Mouse (Mus musculus) lung, embryonic 16.5 days (tissue): ENCODE results near the gene Tsc22d4. TPM values are rescaled to one million over a fixed set of nuclear protein-coding genes. Genes with fewer than 3 reads are reported as not detected.
"Not testable (repeated sequence)": the region's sequence is repeated elsewhere in the genome, so short reads cannot be mapped to it uniquely, and the experiment has no call there.

ENCODE experiments used
- ATAC-seq: fragments of 200-750 bp; cut with Nextera tagmentation; 2 replicates; pipeline ENCODE4 v1.8.0; 2017; ENCODE audit warnings: low read depth, mild to moderate bottlenecking, moderate library complexity
- H3K27ac ChIP-seq: fragments of 300-500 bp; sonication (generic); 2 replicates; pipeline ENCODE4 v1.5.1; 2014; ENCODE audit warnings: mild to moderate bottlenecking, control low read depth, low read length
- H3K27me3 ChIP-seq: fragments of 300-500 bp; sonication (generic); 2 replicates; pipeline ENCODE4 v1.6.1; 2014; ENCODE audit warnings: low read depth, low read length, mixed read lengths; ENCODE audit not compliant: control insufficient read depth, insufficient read depth
- H3K36me3 ChIP-seq: fragments of 300-500 bp; sonication (generic); 2 replicates; pipeline ENCODE4 v1.6.1; 2014; ENCODE audit warnings: low read length; ENCODE audit not compliant: control insufficient read depth, insufficient read depth
- H3K4me1 ChIP-seq: fragments of 300-500 bp; sonication (generic); replicated peaks from 2 replicates; pipeline ENCODE4 v1.6.1; 2014; ENCODE audit warnings: low read length, mixed read lengths; ENCODE audit not compliant: control insufficient read depth, insufficient read depth
- H3K4me2 ChIP-seq: fragments of 300-500 bp; sonication (generic); 2 replicates; pipeline ENCODE4 v1.6.1; 2014; ENCODE audit warnings: low read depth, low read length, control low read depth
- H3K4me3 ChIP-seq: fragments of 300-500 bp; sonication (generic); 2 replicates; pipeline ENCODE4 v1.5.1; 2014; ENCODE audit warnings: mild to moderate bottlenecking, low read length, control low read depth
- H3K9ac ChIP-seq: fragments of 300-500 bp; sonication (generic); 2 replicates; pipeline ENCODE4 v1.6.1; 2014; ENCODE audit warnings: low read length, control low read depth
- H3K9me3 ChIP-seq: fragments of 300-500 bp; sonication (generic); 2 replicates; pipeline ENCODE4 v1.6.1; 2016; ENCODE audit warnings: low read length; ENCODE audit not compliant: control insufficient read depth
- WGBS: fragments of 180-500 bp; shearing (Covaris S2); extraction: QIAGEN DNeasy Blood & Tissue Kit; methylation state at CpG from one replicate; pipeline ENCODE4 v1.1.7; 2014; 5-methylcytosine and 5-hydroxymethylcytosine counted together
- polyA plus RNA-seq: library from polyadenylated mRNA; unstranded; fragments of >200 nt; fragmentation: Nextera tagmentation; extraction: Ambion mirVana; gene quantifications from 2 replicates; pipeline ENCODE4 v1.2.1, GENCODE M21; 2015

Gene Tsc22d4
- polyA plus RNA-seq, 1 experiment from 2014 or later, result 140 TPM

- Histone ChIP-seq H3K4me2 (peak overlapping the region; percentile 84), H3K4me1 (peaks cover 30% of the 10 kb centered on the region), H3K4me3 (peak overlapping the region; percentile 78), H3K9ac (peak overlapping the region; percentile 68), H3K27ac (peak overlapping the region; percentile 99), H3K27me3 (no peaks in the 10 kb centered on the region), H3K36me3 (peaks cover 18% of the 10 kb centered on the region), H3K9me3 (no peaks in the 10 kb centered on the region)
- WGBS, result under 1% methylated on average over 26 of the region's 26 CpGs
- peak; percentile 27 for ATAC-seq
Observed at GRCm38 (mm10) chr5:137747326-137747961, 1.9 kb downstream of the Tsc22d4 start.

- Histone ChIP-seq H3K36me3 (peaks cover 18% of the 10 kb centered on the region), H3K4me2 (peak overlapping the region; percentile 84), H3K9me3 (no peaks in the 10 kb centered on the region), H3K27me3 (no peaks in the 10 kb centered on the region), H3K9ac (peak overlapping the region; percentile 44), H3K4me3 (peak overlapping the region; percentile 78), H3K27ac (peak overlapping the region; percentile 58), H3K4me1 (peaks cover 33% of the 10 kb centered on the region)
- 27% methylated on average over 5 of the region's 5 CpGs for WGBS
- ATAC-seq, result no peak
Observed at GRCm38 (mm10) chr5:137748130-137748770, 2.7 kb downstream of the Tsc22d4 start.

GRCm38 (mm10) chr5:137749196-137749836, 3.8 kb downstream of the Tsc22d4 start:
- peak overlapping the region; percentile 58 for H3K27ac ChIP-seq
- WGBS, result 31% methylated on average over 6 of the region's 6 CpGs
- H3K4me3 ChIP-seq, result peak overlapping the region; percentile 78
- peak overlapping the region; percentile 84 for H3K4me2 ChIP-seq
- no peak for ATAC-seq
- no peaks in the 10 kb centered on the region for H3K9me3 ChIP-seq
- peaks cover 27% of the 10 kb centered on the region for H3K36me3 ChIP-seq
- H3K4me1 ChIP-seq, result peaks cover 33% of the 10 kb centered on the region
- peak overlapping the region; percentile 33; the same call in 1 of the 2 replicates for H3K9ac ChIP-seq
- no peaks in the 10 kb centered on the region for H3K27me3 ChIP-seq

GRCm38 (mm10) chr5:137750212-137750611, 4.7 kb downstream of the Tsc22d4 start:
- not testable (repeated sequence) for H3K4me3 ChIP-seq, H3K9me3 ChIP-seq, ATAC-seq, H3K4me2 ChIP-seq, H3K27ac ChIP-seq, H3K9ac ChIP-seq, H3K27me3 ChIP-seq
- H3K4me1 ChIP-seq, result peaks cover 28% of the 10 kb centered on the region
- WGBS, result 91% methylated on average over 7 of the region's 8 CpGs
- H3K36me3 ChIP-seq, result peaks cover 28% of the 10 kb centered on the region

- Histone ChIP-seq H3K27me3 (no peaks in the 10 kb centered on the region), H3K4me1 (peaks cover 26% of the 10 kb centered on the region), H3K9ac (no peak overlapping the region), H3K36me3 (peaks cover 28% of the 10 kb centered on the region), H3K9me3 (no peaks in the 10 kb centered on the region), H3K4me3 (no peak overlapping the region), H3K4me2 (no peak overlapping the region), H3K27ac (no peak overlapping the region)
- WGBS, result 85% methylated on average over 13 of the region's 13 CpGs
- no peak for ATAC-seq
Observed at GRCm38 (mm10) chr5:137751221-137751887, 5.8 kb downstream of the Tsc22d4 start.

DNA sequence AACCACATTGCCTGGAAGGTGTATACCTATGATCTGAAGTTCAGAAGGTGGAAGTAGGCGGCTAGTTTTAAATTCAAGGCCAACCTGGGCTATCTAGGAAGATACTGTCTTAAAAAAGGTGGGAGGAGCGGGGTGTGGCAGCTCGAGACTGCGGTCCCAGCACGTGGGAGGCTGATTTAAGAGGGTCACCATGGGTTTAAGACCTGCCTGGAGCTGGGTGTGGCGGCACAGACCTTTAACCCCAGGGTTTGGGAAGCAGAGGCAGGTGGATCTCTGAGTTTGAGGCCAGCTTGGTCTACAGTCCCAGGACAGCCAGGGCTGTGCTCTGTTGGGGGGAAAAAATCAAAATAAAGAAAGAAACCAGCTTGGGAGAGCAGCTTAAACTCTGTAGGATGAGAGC, 6.5 kb downstream of the Tsc22d4 start:
- Histone ChIP-seq H3K36me3 (peaks cover 28% of the 10 kb centered on the region), H3K4me2 (no peak overlapping the region)
- no peak for ATAC-seq

GRCm38 (mm10) chr5:137753111-137753832, 7.7 kb downstream of the Tsc22d4 start:
- peak; percentile 41; the same call in 1 of the 2 replicates for ATAC-seq
- Histone ChIP-seq H3K27ac (peak overlapping the region; percentile 39), H3K9me3 (no peaks in the 10 kb centered on the region), H3K4me2 (no peak overlapping the region), H3K9ac (0 out of 2 replicates have a peak overlapping the region, but pooled peaks have one; percentile 0), H3K4me3 (no peak overlapping the region), H3K27me3 (no peaks in the 10 kb centered on the region), H3K4me1 (peaks cover 29% of the 10 kb centered on the region), H3K36me3 (peaks cover 34% of the 10 kb centered on the region)
- WGBS, result 59% methylated on average over 13 of the region's 13 CpGs

More for the DNA sequence above, 6.5 kb downstream of the Tsc22d4 start:
- H3K4me3 ChIP-seq, result no peak overlapping the region
- peaks cover 27% of the 10 kb centered on the region for H3K4me1 ChIP-seq
- H3K27me3 ChIP-seq, result no peaks in the 10 kb centered on the region
- no peak overlapping the region for H3K9ac ChIP-seq
- no peaks in the 10 kb centered on the region for H3K9me3 ChIP-seq
- 86% methylated on average over 6 of the region's 6 CpGs for WGBS
- H3K27ac ChIP-seq, result no peak overlapping the region

- WGBS, result 75% methylated on average over 5 of the region's 5 CpGs
- H3K9me3 ChIP-seq, result no peaks in the 10 kb centered on the region
- H3K4me3 ChIP-seq, result no peak overlapping the region
- no peaks in the 10 kb centered on the region for H3K27me3 ChIP-seq
- ATAC-seq, result no peak
- no peak overlapping the region for H3K4me2 ChIP-seq
- H3K36me3 ChIP-seq, result peaks cover 37% of the 10 kb centered on the region
- H3K27ac ChIP-seq, result peak overlapping the region; percentile 12; the same call in 1 of the 2 replicates
- no peak overlapping the region for H3K9ac ChIP-seq
- peaks cover 21% of the 10 kb centered on the region for H3K4me1 ChIP-seq
Observed at GRCm38 (mm10) chr5:137755425-137755824, 9.9 kb downstream of the Tsc22d4 start.
